8 mouse cellular contexts compared by ENCODE assay signal in genomic region chr8:70816679-70817078, GRCm38 (mm10). TPM values are rescaled to one million over a fixed set of nuclear protein-coding genes. Genes with fewer than 3 reads are reported as not detected.
DNase-seq lines count a peak whose midpoint lies in the region; ATAC-seq lines count a peak whose summit lies in the region.

No protein-coding gene starts in this region.

- 0 out of 2 replicates have a peak, but pooled peaks have one; percentile 8 for ATAC-seq in forebrain, embryonic 13.5 days
- ATAC-seq in lung, embryonic 15.5 days (ENCODE audit: borderline replicate concordance, extremely low read depth, low FRiP score, low TSS enrichment) = no peak; the same call in 1 of the 2 replicates
- peak; percentile 65 for ATAC-seq in stomach, embryonic 16.5 days (ENCODE audit: insufficient read depth, low FRiP score)

- WGBS in forebrain, embryonic 13.5 days = 12% methylated on average over 30 of the region's 30 CpGs
- WGBS in lung, embryonic 15.5 days = 7% methylated on average over 30 of the region's 30 CpGs
- 4% methylated on average over 30 of the region's 30 CpGs for WGBS in stomach, embryonic 16.5 days

- 0 out of 2 replicates have a peak, but pooled peaks cover 5% of the 10 kb centered on the region for H3K4me1 ChIP-seq in forebrain, embryonic 13.5 days
- peaks cover 23% of the 10 kb centered on the region for H3K4me1 ChIP-seq in lung, embryonic 15.5 days
- H3K4me1 ChIP-seq in stomach, embryonic 16.5 days (ENCODE audit: control insufficient read depth, insufficient read depth, low read length) = peaks cover 12% of the 10 kb centered on the region; the same call in 1 of the 2 replicates

- H3K4me2 ChIP-seq in forebrain, embryonic 13.5 days = peak overlapping the region; percentile 45
- H3K4me2 ChIP-seq in lung, embryonic 15.5 days = peak overlapping the region; percentile 50
- H3K4me2 ChIP-seq in stomach, embryonic 16.5 days (ENCODE audit: low read depth, low read length) = peak overlapping the region; percentile 46

- no peak overlapping the region for H3K4me3 ChIP-seq in forebrain, embryonic 13.5 days
- peak overlapping the region; percentile 17 for H3K4me3 ChIP-seq in lung, embryonic 15.5 days
- H3K4me3 ChIP-seq in stomach, embryonic 16.5 days (replicated peaks; ENCODE audit: low read length) = 0 out of 2 replicates have a peak overlapping the region, but pooled peaks have one; percentile 11

- no peak overlapping the region for H3K9ac ChIP-seq in forebrain, embryonic 13.5 days
- no peak overlapping the region for H3K9ac ChIP-seq in lung, embryonic 15.5 days
- no peak overlapping the region for H3K9ac ChIP-seq in stomach, embryonic 16.5 days (ENCODE audit: low read length)

- H3K27me3 ChIP-seq in forebrain, embryonic 13.5 days = peaks cover 64% of the 10 kb centered on the region
- peaks cover 44% of the 10 kb centered on the region for H3K27me3 ChIP-seq in lung, embryonic 15.5 days
- H3K27me3 ChIP-seq in stomach, embryonic 16.5 days (ENCODE audit: control insufficient read depth, insufficient read depth, low read length) = peaks cover 5% of the 10 kb centered on the region; the same call in 1 of the 2 replicates

- H3K9me3 ChIP-seq in forebrain, embryonic 13.5 days (replicated peaks) = peaks cover 7% of the 10 kb centered on the region; the same call in 1 of the 2 replicates
- H3K9me3 ChIP-seq in lung, embryonic 15.5 days = no peaks in the 10 kb centered on the region
- peaks cover 2% of the 10 kb centered on the region; the same call in 1 of the 2 replicates for H3K9me3 ChIP-seq in stomach, embryonic 16.5 days (replicated peaks; ENCODE audit: control insufficient read depth, low read length)

- DNase-seq in urinary bladder, postnatal 25 days (ENCODE audit: low spot score) = peak; percentile 44
- no peak for DNase-seq in urinary bladder, adult 2 months (ENCODE audit: low spot score)
- DNase-seq in kidney, adult 9 months = peak; percentile 75
- no peak for DNase-seq in left cerebral cortex, adult 11 months (ENCODE audit: low spot score)
- DNase-seq in urinary bladder, postnatal 10 days (ENCODE audit: low spot score) = no peak

- H3K27ac ChIP-seq in forebrain, embryonic 13.5 days = no peak overlapping the region
- H3K27ac ChIP-seq in lung, embryonic 15.5 days = no peak overlapping the region
- no peak overlapping the region for H3K27ac ChIP-seq in stomach, embryonic 16.5 days (ENCODE audit: low read length)

- H3K36me3 ChIP-seq in forebrain, embryonic 13.5 days (ENCODE audit: poor library complexity, severe bottlenecking) = no peaks in the 10 kb centered on the region
- no peaks in the 10 kb centered on the region for H3K36me3 ChIP-seq in lung, embryonic 15.5 days
- no peaks in the 10 kb centered on the region for H3K36me3 ChIP-seq in stomach, embryonic 16.5 days (ENCODE audit: control insufficient read depth, insufficient read depth, low read length)

RNA-seq across cellular contexts. Expression of gene Il12rb1, which starts 8.4 kb away (rescaled TPM):
- 0.58 and 0.94 TPM in 2 replicates for polyA plus RNA-seq in urinary bladder, adult 2 months (2012; rRNA removed)
- 0.09 TPM in 1 of 2 replicates, not detected in the other for polyA plus RNA-seq in forebrain, embryonic 13.5 days (2015; fragmentation: Nextera tagmentation; extraction: Ambion mirVana)
- 0.16 and 0.27 TPM in 2 replicates for polyA plus RNA-seq in lung, embryonic 15.5 days (2015; fragmentation: Nextera tagmentation; extraction: Ambion mirVana)
- 0.23 TPM in 1 of 2 replicates, not detected in the other for polyA plus RNA-seq in stomach, embryonic 16.5 days (2015; fragmentation: Nextera tagmentation; extraction: Ambion mirVana)

RNA-seq across cellular contexts. Expression of gene Mast3, which starts 11.8 kb away (rescaled TPM):
- 19.5 and 19.7 TPM in 2 replicates for polyA plus RNA-seq in urinary bladder, adult 2 months (2012; rRNA removed)
- polyA plus RNA-seq in forebrain, embryonic 13.5 days (2015; fragmentation: Nextera tagmentation; extraction: Ambion mirVana) = 15.8 and 16.0 TPM in 2 replicates
- 13.6 and 15.8 TPM in 2 replicates for polyA plus RNA-seq in lung, embryonic 15.5 days (2015; fragmentation: Nextera tagmentation; extraction: Ambion mirVana)
- polyA plus RNA-seq in stomach, embryonic 16.5 days (2015; fragmentation: Nextera tagmentation; extraction: Ambion mirVana) = 10.0 and 10.5 TPM in 2 replicates

RNA-seq across cellular contexts. Expression of gene Arrdc2, which starts 22.8 kb away (rescaled TPM):
- 20.4 and 27.4 TPM in 2 replicates for polyA plus RNA-seq in urinary bladder, adult 2 months (2012; rRNA removed)
- 5.6 and 5.7 TPM in 2 replicates for polyA plus RNA-seq in forebrain, embryonic 13.5 days (2015; fragmentation: Nextera tagmentation; extraction: Ambion mirVana)
- 4.5 and 5.5 TPM in 2 replicates for polyA plus RNA-seq in lung, embryonic 15.5 days (2015; fragmentation: Nextera tagmentation; extraction: Ambion mirVana)
- polyA plus RNA-seq in stomach, embryonic 16.5 days (2015; fragmentation: Nextera tagmentation; extraction: Ambion mirVana) = 6.0 and 7.1 TPM in 2 replicates

RNA-seq across cellular contexts. Expression of gene Pik3r2, which starts 40.2 kb away (rescaled TPM):
- 57.3 and 66.0 TPM in 2 replicates for polyA plus RNA-seq in urinary bladder, adult 2 months (2012; rRNA removed)
- 84.3 and 84.6 TPM in 2 replicates for polyA plus RNA-seq in forebrain, embryonic 13.5 days (2015; fragmentation: Nextera tagmentation; extraction: Ambion mirVana)
- polyA plus RNA-seq in lung, embryonic 15.5 days (2015; fragmentation: Nextera tagmentation; extraction: Ambion mirVana) = 56.1 and 56.8 TPM in 2 replicates
- 57.6 and 60.8 TPM in 2 replicates for polyA plus RNA-seq in stomach, embryonic 16.5 days (2015; fragmentation: Nextera tagmentation; extraction: Ambion mirVana)

RNA-seq across cellular contexts. Expression of gene Kcnn1, which starts 46.4 kb away (rescaled TPM):
- 5.5 and 5.6 TPM in 2 replicates for polyA plus RNA-seq in urinary bladder, adult 2 months (2012; rRNA removed)
- 11.2 and 13.5 TPM in 2 replicates for polyA plus RNA-seq in forebrain, embryonic 13.5 days (2015; fragmentation: Nextera tagmentation; extraction: Ambion mirVana)
- 1.2 TPM in 2 replicates for polyA plus RNA-seq in lung, embryonic 15.5 days (2015; fragmentation: Nextera tagmentation; extraction: Ambion mirVana)
- polyA plus RNA-seq in stomach, embryonic 16.5 days (2015; fragmentation: Nextera tagmentation; extraction: Ambion mirVana) = 1.4 TPM in 2 replicates

Comparison
In these comparisons a context has a peak if more than half of its experiments do, and no peak if none do; other contexts are left out.
1. DNase-seq: peak in urinary bladder, postnatal 25 days (single experiment) and kidney, adult 9 months (single experiment); none in urinary bladder, adult 2 months (single experiment), left cerebral cortex, adult 11 months (single experiment) and urinary bladder, postnatal 10 days (single experiment).
2. Peak in every context shown above with its lines, with median percentiles within 50 percentile points of each other: H3K4me2 ChIP-seq.